Mouse (Mus musculus): ENCODE data around the gene Clstn1. TPM values are rescaled to one million over a fixed set of nuclear protein-coding genes. Genes with fewer than 3 reads are reported as not detected.

Gene Clstn1
- total RNA-seq, 2 experiments from 2014 or later: 24.0 to 38.2 TPM

GRCm38 (mm10) chr4:149628810-149629209 lies 42.5 kb downstream of the Clstn1 start:
- TF ChIP-seq CTCF (IDR thresholded peaks at IDR 0.05): no peak
- no peak for DNase-seq
- Histone ChIP-seq H3K27ac (no peak overlapping the region), H3K4me3 (no peak overlapping the region)
- intact Hi-C loops (cut with DNase I): loop anchor here (10.0 kb wide), 1 partner anchor 274 kb away; no protein-coding TSS in a partner anchor

DNA sequence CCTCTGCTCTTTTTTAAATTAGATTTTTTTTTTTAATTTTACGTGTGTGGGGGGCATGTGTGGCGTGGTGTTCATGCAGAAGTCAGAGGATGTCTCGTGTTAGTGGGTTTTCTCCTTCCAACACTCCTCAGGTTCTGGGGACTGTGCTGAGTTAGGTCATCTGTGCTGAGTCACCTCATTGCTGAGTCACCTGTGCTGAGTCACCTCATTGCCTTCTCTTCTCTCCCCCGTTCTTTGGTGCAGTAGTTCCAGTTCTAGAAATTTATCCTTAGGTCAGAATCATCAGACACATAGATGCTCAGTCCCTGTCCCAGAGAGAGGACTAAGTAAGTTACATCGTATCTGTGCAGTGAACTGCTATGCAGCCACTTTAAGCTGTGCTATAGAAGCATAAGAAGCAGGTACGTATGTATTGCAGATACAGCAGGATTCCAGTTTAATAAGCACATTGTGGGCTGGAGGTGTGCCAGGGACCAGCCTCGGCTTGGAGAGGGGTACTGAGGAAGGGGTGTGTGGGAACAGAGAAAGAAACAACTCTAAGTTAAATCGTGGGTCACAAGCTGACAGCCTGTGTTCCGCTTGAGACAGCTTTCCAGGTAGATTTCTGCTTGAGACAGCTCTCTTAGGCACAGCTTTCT lies 46.5 kb downstream of the Clstn1 start:
- no peak for TF ChIP-seq CTCF (IDR thresholded peaks at IDR 0.05)
- Histone ChIP-seq H3K4me3 (no peak overlapping the region), H3K27ac (no peak overlapping the region)
- DNase-seq: no peak
- intact Hi-C loops (cut with DNase I): no loop called here

- Histone ChIP-seq H3K27ac (no peak overlapping the region), H3K4me3 (no peak overlapping the region)
- intact Hi-C loops (cut with DNase I): no loop called here
- no peak for DNase-seq
- TF ChIP-seq CTCF (IDR thresholded peaks at IDR 0.05): no peak
Observed at GRCm38 (mm10) chr4:149634157-149634556, 47.9 kb downstream of the Clstn1 start.

- H3K4me3 ChIP-seq: no peak overlapping the region
- no peak for TF ChIP-seq CTCF (IDR thresholded peaks at IDR 0.05)
- intact Hi-C loops (cut with DNase I): no loop called here
- H3K27ac ChIP-seq: no peak overlapping the region
- DNase-seq: no peak
Observed at GRCm38 (mm10) chr4:149634966-149635365, 48.7 kb downstream of the Clstn1 start.

GRCm38 (mm10) chr4:149635915-149636415 lies 49.7 kb downstream of the Clstn1 start:
- H3K27ac ChIP-seq: no peak overlapping the region

DNA sequence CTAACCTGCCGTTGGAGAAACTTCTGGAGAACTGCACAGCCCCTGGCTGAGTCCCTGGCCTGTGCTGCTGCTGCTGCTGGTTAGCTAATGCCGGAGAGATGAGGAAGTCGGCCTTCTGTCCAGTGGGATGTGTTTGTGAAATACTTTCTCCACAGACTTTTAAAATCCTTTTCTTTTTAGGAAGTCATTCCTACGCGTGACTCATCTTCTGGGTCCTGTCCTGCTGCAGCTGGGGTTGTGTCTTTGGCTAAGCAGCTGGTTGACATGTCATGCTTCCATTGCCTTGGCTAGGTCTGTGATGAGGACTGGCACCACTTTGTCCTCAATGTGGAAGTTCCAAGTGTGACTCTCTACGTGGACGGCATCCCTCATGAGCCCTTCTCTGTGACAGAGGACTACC lies 51.7 kb downstream of the Clstn1 start:
- intact Hi-C loops (cut with DNase I): no loop called here
- no peak for TF ChIP-seq CTCF (IDR thresholded peaks at IDR 0.05)
- H3K4me3 ChIP-seq: no peak overlapping the region
- H3K27ac ChIP-seq: peak overlapping the region; percentile 66
- DNase-seq: peak; percentile 47

More at GRCm38 (mm10) chr4:149635915-149636415, 49.7 kb downstream of the Clstn1 start:
- no peak overlapping the region for H3K4me3 ChIP-seq
- no peak for DNase-seq
- intact Hi-C loops (cut with DNase I): no loop called here
- no peak for TF ChIP-seq CTCF (IDR thresholded peaks at IDR 0.05)

- intact Hi-C loops (cut with DNase I): no loop called here
- Histone ChIP-seq H3K27ac (no peak overlapping the region), H3K4me3 (no peak overlapping the region)
- TF ChIP-seq CTCF (IDR thresholded peaks at IDR 0.05): no peak
- peak; percentile 6 for DNase-seq
Observed at GRCm38 (mm10) chr4:149640831-149641230, 54.6 kb downstream of the Clstn1 start.

GRCm38 (mm10) chr4:149641400-149641799 lies 55.1 kb downstream of the Clstn1 start:
- Histone ChIP-seq H3K4me3 (no peak overlapping the region), H3K27ac (no peak overlapping the region)
- no peak for DNase-seq
- no peak for TF ChIP-seq CTCF (IDR thresholded peaks at IDR 0.05)
- intact Hi-C loops (cut with DNase I): no loop called here

GRCm38 (mm10) chr4:149641956-149642355 lies 55.7 kb downstream of the Clstn1 start:
- no peak for TF ChIP-seq CTCF (IDR thresholded peaks at IDR 0.05)
- no peak overlapping the region for H3K27ac ChIP-seq
- H3K4me3 ChIP-seq: no peak overlapping the region
- DNase-seq: no peak
- intact Hi-C loops (cut with DNase I): no loop called here

DNA sequence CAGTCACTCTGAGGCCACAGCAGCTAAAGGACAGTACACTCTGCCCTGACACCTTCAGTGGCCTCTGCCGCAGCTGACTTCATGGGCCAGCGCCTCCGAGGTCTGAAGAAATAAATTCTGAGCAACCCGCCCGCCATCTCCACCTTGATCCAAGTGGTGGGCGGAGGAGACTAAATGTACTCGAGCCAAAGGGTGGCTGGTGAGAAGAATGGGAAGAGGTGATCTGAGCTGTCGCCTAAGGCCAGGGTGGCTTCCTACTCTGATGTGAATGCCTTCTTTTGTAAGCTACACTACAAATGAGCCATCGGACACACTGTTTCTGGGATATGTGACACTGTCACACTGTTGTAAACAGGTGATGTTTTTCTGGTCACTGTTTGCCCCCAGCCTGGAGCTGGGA lies 59.5 kb downstream of the Clstn1 start:
- TF ChIP-seq CTCF (IDR thresholded peaks at IDR 0.05): no peak
- DNase-seq: no peak
- intact Hi-C loops (cut with DNase I): no loop called here
- Histone ChIP-seq H3K27ac (no peak overlapping the region), H3K4me3 (no peak overlapping the region)

- no peak overlapping the region for H3K27ac ChIP-seq
- no peak overlapping the region for H3K4me3 ChIP-seq
- no peak for TF ChIP-seq CTCF (IDR thresholded peaks at IDR 0.05)
- intact Hi-C loops (cut with DNase I): no loop called here
- DNase-seq: no peak
Observed at GRCm38 (mm10) chr4:149648031-149648805, 62.0 kb downstream of the Clstn1 start.

GRCm38 (mm10) chr4:149650493-149651193 lies 64.4 kb downstream of the Clstn1 start:
- no peak overlapping the region for H3K27ac ChIP-seq
- H3K4me3 ChIP-seq: no peak overlapping the region
- intact Hi-C loops (cut with DNase I): loop anchor here (1.0 kb wide), 1 partner anchor 60 kb away; no protein-coding TSS in a partner anchor
- TF ChIP-seq CTCF (IDR thresholded peaks at IDR 0.05): peak; percentile 95
- peak; percentile 89 for DNase-seq

GRCm38 (mm10) chr4:149654232-149654631 lies 68.0 kb downstream of the Clstn1 start:
- intact Hi-C loops (cut with DNase I): loop anchor here (1.0 kb wide), 1 partner anchor 105 kb away; no protein-coding TSS in a partner anchor
- no peak overlapping the region for H3K4me3 ChIP-seq

More at GRCm38 (mm10) chr4:149654232-149654631, 68.0 kb downstream of the Clstn1 start:
- DNase-seq: peak; percentile 51
- TF ChIP-seq CTCF (IDR thresholded peaks at IDR 0.05): peak; percentile 80
- no peak overlapping the region for H3K27ac ChIP-seq

Measured in gastrocnemius, adult 2 months (tissue).